Mouse (Mus musculus) stomach, postnatal 0 days (tissue): ENCODE results near the gene Prelid3b.

Experiments
- CTCF ChIP-seq: IDR thresholded peaks from 2 replicates; pipeline ENCODE4 v1.5.1; 2016; ENCODE audit warnings: antibody characterized with exemption, low read depth, mild to moderate bottlenecking, moderate library complexity
- EP300 ChIP-seq: optimal IDR thresholded peaks from 2 replicates; pipeline ENCODE3; 2016; ENCODE audit warnings: antibody characterized with exemption

DNA sequence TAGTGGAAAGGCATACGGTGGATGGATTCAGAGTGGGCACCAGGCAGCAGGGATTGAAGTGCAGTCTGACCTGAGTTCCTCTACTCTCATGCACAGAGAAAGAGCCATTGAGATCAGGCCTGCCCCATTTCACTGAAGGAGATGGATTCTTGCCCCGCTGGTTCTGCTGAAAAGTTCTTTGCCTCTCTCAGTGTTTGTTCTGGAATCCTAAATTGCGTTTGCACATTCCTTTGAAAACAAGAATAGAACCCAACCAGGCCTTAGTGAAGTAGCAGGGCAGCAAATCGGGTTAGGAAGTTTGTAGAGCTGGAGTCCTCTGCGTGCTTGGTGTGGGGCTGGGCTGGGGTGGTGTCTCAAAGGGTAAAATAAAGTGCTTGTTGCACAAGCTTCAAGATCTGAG, 40.9 kb upstream of the Prelid3b start:
- no peak for TF ChIP-seq CTCF
- TF ChIP-seq EP300, result no peak
